Mouse (Mus musculus): ENCODE results near the gene Vmn1r17.
"Not testable (repeated sequence)": the region's sequence is repeated elsewhere in the genome, so short reads cannot be mapped to it uniquely, and the experiment has no call there.

The Vmn1r17 gene

GRCm38 (mm10) chr6:57363627-57364026 lies at the start of gene Vmn1r17:
TSS of gene Vmn1r17 (minus strand) at chr6:57363727.
- no peak for DNase-seq (ENCODE audit: low spot score)

DNA sequence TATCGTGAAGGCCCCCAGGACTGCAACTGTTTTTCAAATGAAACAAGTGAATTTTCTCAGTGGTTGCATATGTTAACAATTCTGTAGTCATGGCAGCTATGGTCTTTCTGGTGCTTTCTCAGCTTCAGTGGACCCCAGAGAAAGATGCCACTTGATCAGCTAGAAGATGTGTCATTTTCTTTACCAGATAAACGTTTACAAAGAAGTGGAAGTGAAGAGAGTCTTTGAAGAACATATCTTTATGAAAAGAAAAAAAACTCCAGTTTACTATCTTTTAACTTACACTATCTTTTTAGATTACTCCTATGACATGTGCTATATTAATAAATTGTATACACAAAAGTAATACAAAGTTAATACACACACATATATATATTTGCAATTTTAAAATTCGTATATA lies 40.0 kb upstream of the Vmn1r17 start, which contains the start of gene Vmn1r19:
Vmn1r19 (plus strand) TSS at position 301 of the 400 bp plus-strand sequence.
- not testable (repeated sequence) for DNase-seq (ENCODE audit: low spot score)

- no peak for DNase-seq (ENCODE audit: low spot score)
Observed at GRCm38 (mm10) chr6:57395683-57396082, 32.2 kb upstream of the Vmn1r17 start, which contains the start of gene Vmn1r18. TSS of gene Vmn1r18 (minus strand) at chr6:57395783.

- DNase-seq (ENCODE audit: low spot score) = no peak
Observed at GRCm38 (mm10) chr6:57367496-57367895, 4.0 kb upstream of the Vmn1r17 start.

DNA sequence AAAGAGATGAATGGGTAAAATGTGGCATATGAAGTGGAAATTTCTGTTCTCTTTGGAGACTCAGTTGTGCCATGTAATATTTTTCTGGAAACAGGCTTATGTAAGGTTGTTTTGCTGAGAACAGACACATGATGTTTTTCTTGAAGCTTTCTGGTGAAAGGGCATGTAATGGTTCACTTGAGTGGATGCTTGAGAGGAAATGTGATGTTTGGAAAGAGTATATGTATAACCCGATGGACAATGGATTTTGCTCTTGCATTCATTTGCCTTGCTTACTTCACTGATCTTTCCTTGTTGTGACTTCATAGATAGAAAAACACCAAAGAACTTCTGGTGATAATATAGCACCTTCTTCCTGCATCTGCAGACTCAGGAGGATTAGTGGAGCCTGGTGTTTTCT lies 2.3 kb upstream of the Vmn1r17 start:
- DNase-seq (ENCODE audit: low spot score) = not testable (repeated sequence)

DNA sequence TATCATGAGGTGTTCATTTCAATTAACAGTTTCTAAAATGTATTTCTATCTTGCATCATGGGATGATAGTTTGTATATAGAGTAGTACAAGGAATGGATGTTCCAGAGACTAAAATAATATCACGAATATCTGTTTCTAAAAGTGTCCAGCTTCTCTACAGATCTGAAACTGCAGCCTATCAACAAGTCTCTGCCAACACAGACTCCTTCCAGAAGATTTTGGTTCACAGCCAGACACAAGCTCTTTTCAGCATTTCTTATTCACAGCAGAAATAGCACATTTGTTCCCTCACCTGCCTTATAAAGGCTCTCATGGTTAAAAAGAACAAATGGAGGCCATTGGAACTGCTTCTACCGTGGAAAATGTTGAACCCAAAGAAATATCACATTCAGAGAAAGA lies 6.7 kb downstream of the Vmn1r17 start:
- DNase-seq (ENCODE audit: low spot score) = no peak

- DNase-seq (ENCODE audit: low spot score) = no peak
Observed at GRCm38 (mm10) chr6:57329394-57329793, 34.1 kb downstream of the Vmn1r17 start, which contains the start of gene Vmn1r16. TSS of gene Vmn1r16 (minus strand) at chr6:57329494.

GRCm38 (mm10) chr6:57326176-57326575 lies 37.4 kb downstream of the Vmn1r17 start:
- DNase-seq (ENCODE audit: low spot score) = no peak

All from urinary bladder, postnatal 25 days (tissue).